Mouse (Mus musculus) heart, postnatal 0 days (tissue): ENCODE measurements around the gene Stxbp6. TPM values are rescaled to one million over a fixed set of nuclear protein-coding genes. Genes with fewer than 3 reads are reported as not detected.

Experiments
- ATAC-seq: fragments of 200-750 bp; cut with Nextera tagmentation; 2 replicates; pipeline ENCODE4 v1.8.0; 2017; ENCODE audit warnings: low read depth, moderate number of reproducible peaks, moderate library complexity; ENCODE audit not compliant: insufficient read depth
- DNase-seq: peaks from one replicate; pipeline ENCODE4 v3.0.0-alpha.2; 2016; ENCODE audit warnings: low spot score
- H3K27ac ChIP-seq: fragments of 300-500 bp; sonication (generic); 2 replicates; pipeline ENCODE4 v1.5.1; 2014; ENCODE audit warnings: low read depth, mild to moderate bottlenecking
- H3K27me3 ChIP-seq: fragments of 300-500 bp; sonication (generic); 2 replicates; pipeline ENCODE4 v1.6.1; 2014; ENCODE audit warnings: low read length, mixed read lengths; ENCODE audit not compliant: control insufficient read depth, insufficient read depth
- H3K36me3 ChIP-seq: fragments of 300-500 bp; sonication (generic); replicated peaks from 2 replicates; pipeline ENCODE4 v1.6.1; 2014; ENCODE audit warnings: low read length, mixed read lengths; ENCODE audit not compliant: control insufficient read depth, insufficient read depth
- H3K4me1 ChIP-seq: fragments of 300-500 bp; sonication (generic); 2 replicates; pipeline ENCODE4 v1.6.1; 2014; ENCODE audit warnings: antibody characterized with exemption; ENCODE audit not compliant: control insufficient read depth, insufficient read depth
- H3K4me2 ChIP-seq: fragments of 300-500 bp; sonication (generic); 2 replicates; pipeline ENCODE4 v1.6.1; 2014; ENCODE audit warnings: low read depth, mild to moderate bottlenecking, low read length, moderate library complexity
- H3K4me3 ChIP-seq: fragments of 300-500 bp; sonication (generic); 2 replicates; pipeline ENCODE4 v1.5.1; 2014; ENCODE audit warnings: low read depth, low read length
- H3K9ac ChIP-seq: fragments of 300-500 bp; sonication (generic); replicated peaks from 2 replicates; pipeline ENCODE4 v1.6.1; 2014; ENCODE audit warnings: low read depth, low read length, mixed read lengths
- H3K9me3 ChIP-seq: fragments of 300-500 bp; sonication (generic); replicated peaks from 2 replicates; pipeline ENCODE4 v1.6.1; 2016; ENCODE audit warnings: low read length; ENCODE audit not compliant: control insufficient read depth
- CTCF ChIP-seq: IDR thresholded peaks from 2 replicates; pipeline ENCODE4 v1.5.1; 2016; ENCODE audit warnings: antibody characterized with exemption, control low read depth, low read depth
- EP300 ChIP-seq: IDR thresholded peaks from 2 replicates; pipeline ENCODE4 v1.6.1; 2016; ENCODE audit warnings: antibody characterized with exemption, low read depth
- WGBS: fragments of 180-500 bp; shearing (Covaris S2); extraction: QIAGEN DNeasy Blood & Tissue Kit; methylation state at CpG from one replicate; pipeline ENCODE4 v1.1.7; 2014; 5-methylcytosine and 5-hydroxymethylcytosine counted together
- polyA plus RNA-seq: library from polyadenylated mRNA; unstranded; fragments of >200 nt; fragmentation: Nextera tagmentation; extraction: Ambion mirVana; gene quantifications from 2 replicates; pipeline ENCODE4 v1.2.1, GENCODE M21; 2015
- total RNA-seq: library from RNA; depleted of rRNA; stranded (reverse); fragments of >200 nt; gene quantifications from 2 replicates; pipeline ENCODE4 v1.2.3, GENCODE M21; 2014; ENCODE audit warnings: low replicate concordance

Stxbp6 gene
- total and polyA plus RNA-seq, 2 experiments from 2014 or later: 8.0 to 9.1 TPM

DNA sequence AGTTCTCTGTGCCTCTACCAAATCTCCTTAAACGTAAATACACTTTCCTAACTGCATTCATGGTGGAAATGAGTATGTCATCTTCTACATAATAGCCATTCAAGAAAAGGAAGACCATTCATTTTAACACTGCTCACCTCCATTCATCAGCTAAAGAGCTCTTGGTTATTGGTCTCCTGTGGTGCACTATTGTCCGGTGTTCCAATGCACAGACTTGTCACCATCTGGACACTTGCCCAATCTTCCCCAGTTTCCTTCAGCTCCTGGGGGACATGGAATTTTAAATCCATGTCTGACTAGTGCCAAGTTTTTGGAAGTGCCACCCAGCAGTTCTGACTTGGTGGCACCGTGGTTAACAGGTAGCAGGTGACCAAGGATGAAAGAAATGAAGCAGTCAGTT lies 54.5 kb downstream of the Stxbp6 start:
- no peak overlapping the region for H3K9ac ChIP-seq
- no peak overlapping the region for H3K4me2 ChIP-seq
- H3K36me3 ChIP-seq: no peaks in the 10 kb centered on the region
- no peak for ATAC-seq
- 71% methylated on average over 3 of the region's 3 CpGs for WGBS
- no peaks in the 10 kb centered on the region for H3K27me3 ChIP-seq
- no peaks in the 10 kb centered on the region for H3K9me3 ChIP-seq
- H3K4me1 ChIP-seq: peaks cover 9% of the 10 kb centered on the region; the same call in 1 of the 2 replicates
- H3K4me3 ChIP-seq: no peak overlapping the region
- no peak for TF ChIP-seq CTCF
- H3K27ac ChIP-seq: no peak overlapping the region
- no peak for DNase-seq

DNA sequence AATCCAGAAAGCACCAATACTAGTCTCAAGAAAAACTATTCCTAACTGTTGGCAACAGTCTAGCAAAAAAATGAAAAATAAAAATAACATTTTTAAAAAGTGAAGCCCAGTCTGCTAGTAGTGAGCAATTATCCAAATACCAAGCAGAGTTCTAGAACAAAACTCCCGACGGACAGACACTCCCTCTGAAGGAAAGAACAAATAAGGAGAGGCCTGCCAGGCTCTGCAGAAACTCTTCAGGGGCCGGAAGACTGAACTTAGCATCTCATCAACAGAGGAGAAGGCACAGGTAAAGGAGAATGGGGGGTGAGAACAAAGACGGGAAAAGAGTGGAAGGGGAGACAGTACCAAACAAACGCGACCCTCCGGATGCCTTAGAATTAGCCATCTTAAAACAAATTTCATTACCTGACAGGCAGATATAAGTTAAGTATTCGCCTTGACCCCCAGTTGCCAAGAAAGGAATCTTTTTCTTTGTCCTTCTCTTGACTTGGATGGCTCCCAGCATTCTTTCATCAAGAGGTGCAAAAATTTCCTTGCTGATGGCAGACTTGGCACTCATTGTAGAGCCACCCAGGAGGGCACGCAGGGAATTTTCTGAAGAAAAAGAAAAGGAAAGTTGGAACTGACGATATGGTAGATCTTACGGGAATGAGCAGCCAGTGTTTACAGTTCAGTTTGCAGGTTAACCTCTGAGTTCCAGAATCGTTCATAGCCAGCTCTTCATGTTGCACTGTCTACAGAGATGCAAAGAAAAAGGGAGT lies 55.3 kb downstream of the Stxbp6 start:
- H3K4me2 ChIP-seq: peak overlapping the region; percentile 10; the same call in 1 of the 2 replicates
- 61% methylated on average over 12 of the region's 12 CpGs for WGBS
- no peak overlapping the region for H3K27ac ChIP-seq
- no peak overlapping the region for H3K9ac ChIP-seq
- no peaks in the 10 kb centered on the region for H3K27me3 ChIP-seq
- H3K9me3 ChIP-seq: no peaks in the 10 kb centered on the region
- H3K4me3 ChIP-seq: no peak overlapping the region
- no peak for TF ChIP-seq CTCF
- no peak for TF ChIP-seq EP300
- H3K36me3 ChIP-seq: no peaks in the 10 kb centered on the region
- peaks cover 9% of the 10 kb centered on the region; the same call in 1 of the 2 replicates for H3K4me1 ChIP-seq
- no peak for DNase-seq
- no peak for ATAC-seq

DNA sequence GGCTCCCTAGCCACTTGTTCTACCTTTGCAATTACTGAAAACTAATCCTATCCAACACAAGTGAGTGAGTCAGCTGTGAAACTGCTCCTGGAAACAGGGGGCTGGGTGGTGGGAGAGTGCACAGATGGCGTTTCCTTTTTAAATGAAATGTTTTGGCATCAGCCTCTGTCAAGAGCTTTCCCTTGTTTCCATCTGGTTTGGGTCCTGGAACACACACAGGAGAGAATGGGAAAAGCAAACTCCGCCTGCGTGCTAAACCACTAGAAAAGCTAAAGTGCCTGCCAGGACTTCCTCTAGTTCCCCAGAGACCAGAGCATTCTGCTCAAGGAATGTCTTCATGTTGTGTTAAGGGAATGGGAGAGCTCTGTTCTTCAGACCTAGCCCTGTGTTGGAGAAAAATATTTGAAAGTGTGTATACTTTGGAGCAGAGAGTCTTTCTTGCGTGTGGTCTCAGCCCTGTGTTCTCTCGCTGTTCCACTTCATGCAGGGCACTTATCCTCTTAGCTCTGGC lies 61.2 kb downstream of the Stxbp6 start:
- peak; percentile 84 for ATAC-seq
- Histone ChIP-seq H3K4me2 (0 out of 2 replicates have a peak overlapping the region, but pooled peaks have one; percentile 2), H3K4me1 (peaks cover 13% of the 10 kb centered on the region; the same call in 1 of the 2 replicates), H3K9me3 (no peaks in the 10 kb centered on the region), H3K36me3 (no peaks in the 10 kb centered on the region), H3K27me3 (no peaks in the 10 kb centered on the region), H3K9ac (no peak overlapping the region), H3K4me3 (no peak overlapping the region), H3K27ac (peak overlapping the region; percentile 44; the same call in 1 of the 2 replicates)
- peak; percentile 84 for DNase-seq
- TF ChIP-seq EP300 (no peak), CTCF (no peak)
- 42% methylated on average over 5 of the region's 5 CpGs for WGBS

DNA sequence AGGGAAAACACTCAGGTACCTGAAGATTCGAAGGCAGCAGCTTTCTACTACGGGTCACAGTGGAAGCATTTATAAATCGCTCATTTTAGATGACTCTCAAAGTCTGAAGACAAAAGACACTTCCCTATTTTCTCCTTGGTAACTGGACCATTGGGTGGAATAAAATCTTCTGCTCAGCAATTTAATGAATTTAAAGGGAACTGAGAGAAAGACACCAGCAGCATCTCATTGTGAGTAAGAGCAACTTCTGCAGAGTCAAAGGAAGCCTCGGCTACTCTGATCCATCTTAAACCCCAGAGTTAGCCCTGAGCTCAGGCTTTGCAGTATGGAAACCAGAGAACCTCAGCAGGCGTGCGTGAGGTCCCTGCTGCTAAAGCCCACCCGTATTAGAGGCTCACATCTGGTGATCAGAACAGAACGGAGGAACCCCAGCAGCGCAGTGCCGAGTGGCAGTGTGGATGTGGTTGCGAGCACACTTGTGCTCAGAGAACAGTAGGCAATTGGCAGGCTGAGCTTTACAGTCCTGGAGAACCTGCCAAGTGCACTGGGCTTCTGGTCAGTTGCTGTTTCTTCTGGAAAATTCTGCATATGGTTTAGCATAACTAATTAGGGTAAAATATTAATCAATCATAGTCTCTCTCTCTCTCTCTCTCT lies 62.9 kb downstream of the Stxbp6 start:
- Histone ChIP-seq H3K36me3 (no peaks in the 10 kb centered on the region), H3K9me3 (no peaks in the 10 kb centered on the region), H3K4me3 (no peak overlapping the region), H3K4me2 (no peak overlapping the region), H3K4me1 (peaks cover 19% of the 10 kb centered on the region; the same call in 1 of the 2 replicates), H3K27me3 (no peaks in the 10 kb centered on the region), H3K9ac (no peak overlapping the region), H3K27ac (no peak overlapping the region)
- 83% methylated on average over 11 of the region's 11 CpGs for WGBS
- TF ChIP-seq EP300 (no peak), CTCF (no peak)
- ATAC-seq (no peak), DNase-seq (no peak)

DNA sequence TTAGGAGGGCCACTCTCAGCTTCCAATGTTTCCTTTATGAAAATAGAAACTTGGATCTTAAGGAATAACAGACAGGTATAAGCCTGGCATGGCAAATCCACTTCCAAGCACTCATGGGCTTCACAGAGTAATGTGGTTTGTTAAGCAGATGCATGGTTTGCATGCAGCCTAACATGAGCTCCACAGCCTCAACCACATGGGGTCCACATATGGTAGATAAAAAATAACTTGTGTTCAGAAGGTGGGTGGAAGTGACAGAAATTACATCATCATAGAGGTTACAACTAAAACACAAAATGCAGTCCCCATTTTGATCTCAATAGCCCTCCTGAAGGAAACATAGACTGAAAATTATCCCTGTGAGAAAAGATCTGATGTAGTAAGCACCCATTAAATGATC lies 63.5 kb downstream of the Stxbp6 start:
- Histone ChIP-seq H3K27ac (no peak overlapping the region), H3K4me3 (no peak overlapping the region), H3K36me3 (no peaks in the 10 kb centered on the region), H3K9me3 (no peaks in the 10 kb centered on the region), H3K9ac (no peak overlapping the region), H3K27me3 (no peaks in the 10 kb centered on the region), H3K4me2 (no peak overlapping the region), H3K4me1 (peaks cover 19% of the 10 kb centered on the region; the same call in 1 of the 2 replicates)
- no peak for TF ChIP-seq EP300
- TF ChIP-seq CTCF: no peak
- no peak for DNase-seq
- no peak for ATAC-seq
